Mouse (Mus musculus) myocyte (in vitro differentiated cells): ENCODE data around the gene 2810021J22Rik. TPM values are rescaled to one million over a fixed set of nuclear protein-coding genes. Genes with fewer than 3 reads are reported as not detected.

Source experiments
- H3K27me3 ChIP-seq: one replicate; pipeline ENCODE4 v1.6.1; 2011; ENCODE audit not compliant: control insufficient read depth, insufficient read depth, insufficient read length
- H3K36me3 ChIP-seq: one replicate; pipeline ENCODE4 v1.6.1; 2011; ENCODE audit not compliant: control insufficient read depth, insufficient read depth
- H3K4me2 ChIP-seq: one replicate; pipeline ENCODE4 v1.6.1; 2011; ENCODE audit warnings: low read depth, control low read depth
- H3K4me3 ChIP-seq: one replicate; pipeline ENCODE4 v1.5.1; 2011; ENCODE audit warnings: mild to moderate bottlenecking, control low read depth, moderate library complexity
- H3K79me2 ChIP-seq: one replicate; pipeline ENCODE4 v1.6.1; 2011; ENCODE audit not compliant: control insufficient read depth, insufficient read depth
- H3ac ChIP-seq: one replicate; pipeline ENCODE4 v1.6.1; 2011; ENCODE audit not compliant: control insufficient read depth, insufficient read length
- CEBPB ChIP-seq: IDR thresholded peaks from 2 replicates; pipeline ENCODE4 v1.6.1; 2011; ENCODE audit warnings: mild to moderate bottlenecking, moderate library complexity; ENCODE audit not compliant: poor library complexity, insufficient read depth, severe bottlenecking
- E2F4 ChIP-seq: IDR thresholded peaks from one replicate; pipeline ENCODE4 v1.6.1; 2011; ENCODE audit warnings: mild to moderate bottlenecking, control low read depth, moderate library complexity; ENCODE audit not compliant: insufficient read depth
- MAX ChIP-seq: IDR thresholded peaks from one replicate; pipeline ENCODE4 v1.6.1; 2011; ENCODE audit warnings: low read depth, mild to moderate bottlenecking, control low read depth
- MYOD1 ChIP-seq, 3 experiments: IDR thresholded peaks; one replicate each; pipeline ENCODE4 v1.6.1; 2011; ENCODE audit warnings: control low read depth in 2 of 3, low read depth in 2 of 3, mild to moderate bottlenecking in 2 of 3, moderate library complexity in 1 of 3; ENCODE audit not compliant: insufficient read length in 2 of 3, control insufficient read depth in 1 of 3
- MYOG ChIP-seq, 3 experiments: IDR thresholded peaks; one replicate each; pipeline ENCODE4 v1.6.1; 2011; ENCODE audit warnings: control low read depth in 2 of 3, low read depth in 2 of 3, mild to moderate bottlenecking in 2 of 3; ENCODE audit not compliant: insufficient read length in 2 of 3, control insufficient read depth in 1 of 3, insufficient read depth in 1 of 3
- POLR2A ChIP-seq: IDR thresholded peaks from one replicate; pipeline ENCODE4 v1.6.1; 2011; ENCODE audit warnings: low read depth, mild to moderate bottlenecking, control low read depth, moderate library complexity; ENCODE audit not compliant: insufficient read length
- POLR2AphosphoS2 ChIP-seq: IDR thresholded peaks from one replicate; pipeline ENCODE4 v1.6.1; 2011; ENCODE audit warnings: low read depth, control low read depth; ENCODE audit not compliant: insufficient read length
- REST ChIP-seq: IDR thresholded peaks from one replicate; pipeline ENCODE4 v1.6.1; 2011; ENCODE audit warnings: mild to moderate bottlenecking, control low read depth, moderate library complexity; ENCODE audit not compliant: insufficient read depth, insufficient read length
- SRF ChIP-seq: IDR thresholded peaks from one replicate; pipeline ENCODE4 v1.6.1; 2011; ENCODE audit warnings: low read depth; ENCODE audit not compliant: control insufficient read depth, insufficient read length
- TCF12 ChIP-seq: IDR thresholded peaks from one replicate; pipeline ENCODE4 v1.6.1; 2011; ENCODE audit warnings: mild to moderate bottlenecking, control low read depth; ENCODE audit not compliant: poor library complexity, insufficient read depth, severe bottlenecking
- TCF3 ChIP-seq: IDR thresholded peaks from one replicate; pipeline ENCODE4 v1.6.1; 2011; ENCODE audit warnings: low read depth, control low read depth; ENCODE audit not compliant: insufficient read length
- USF1 ChIP-seq: IDR thresholded peaks from one replicate; pipeline ENCODE4 v1.6.1; 2011; ENCODE audit warnings: low read depth, mild to moderate bottlenecking, control low read depth, moderate library complexity
- polyA plus RNA-seq: library from polyadenylated mRNA; unstranded; fragments of >200 nt; fragmentation: generic; extraction: Trizol; gene quantifications from one replicate; pipeline ENCODE4 v1.2.1, GENCODE M21; 2012; ENCODE audit warnings: missing spikeins

Gene 2810021J22Rik
- polyA plus RNA-seq, 1 experiment: 2.5 TPM

GRCm38 (mm10) chr11:58930254-58930653, 63.2 kb downstream of the 2810021J22Rik start:
- H3K4me3 ChIP-seq: no peak overlapping the region

GRCm38 (mm10) chr11:58931576-58931975, 64.6 kb downstream of the 2810021J22Rik start:
- Histone ChIP-seq H3K4me2 (no peak overlapping the region), H3ac (no peak overlapping the region), H3K4me3 (no peak overlapping the region), H3K79me2 (no peaks in the 10 kb centered on the region), H3K36me3 (peaks cover 7% of the 10 kb centered on the region), H3K27me3 (no peaks in the 10 kb centered on the region)
- TF ChIP-seq POLR2A (no peak), TCF3 (no peak), TCF12 (no peak), USF1 (no peak), POLR2AphosphoS2 (no peak), MYOG (IDR thresholded peaks at IDR 0.05; ENCODE audit: control insufficient read depth in 1 of 3, insufficient read depth in 1 of 3, insufficient read length in 2 of 3, low read depth in 2 of 3) (no peak), CEBPB (no peak), E2F4 (no peak), REST (no peak), MYOD1 (IDR thresholded peaks at IDR 0.05; ENCODE audit: control insufficient read depth in 1 of 3, insufficient read length in 2 of 3, low read depth in 2 of 3) (no peak), SRF (no peak), MAX (no peak)

More at GRCm38 (mm10) chr11:58930254-58930653, 63.2 kb downstream of the 2810021J22Rik start:
- peak; percentile 36 for TF ChIP-seq POLR2AphosphoS2
- no peak for TF ChIP-seq USF1
- no peak overlapping the region for H3K4me2 ChIP-seq
- H3K36me3 ChIP-seq: no peaks in the 10 kb centered on the region
- no peak overlapping the region for H3ac ChIP-seq
- no peaks in the 10 kb centered on the region for H3K79me2 ChIP-seq
- no peaks in the 10 kb centered on the region for H3K27me3 ChIP-seq

Other genes starting within 250 kb of the 2810021J22Rik start
- gene Olfr323, start 236.7 kb upstream of the 2810021J22Rik start, polyA plus RNA-seq: not detected
- gene Trim58, start 226.8 kb upstream of the 2810021J22Rik start, polyA plus RNA-seq: not detected
- not detected for gene Olfr322, start 208.4 kb upstream of the 2810021J22Rik start, polyA plus RNA-seq
- gene Olfr320, start 186.1 kb upstream of the 2810021J22Rik start, polyA plus RNA-seq: not detected
- not detected for gene Olfr319, start 168.1 kb upstream of the 2810021J22Rik start, polyA plus RNA-seq
- not detected for gene Olfr318, start 143.2 kb upstream of the 2810021J22Rik start, polyA plus RNA-seq
- gene Olfr317, start 128.0 kb upstream of the 2810021J22Rik start, polyA plus RNA-seq: not detected
- not detected for gene Olfr316, start 114.5 kb upstream of the 2810021J22Rik start, polyA plus RNA-seq
- not detected for gene Olfr315, start 94.0 kb upstream of the 2810021J22Rik start, polyA plus RNA-seq
- gene Olfr314, start 84.3 kb upstream of the 2810021J22Rik start, polyA plus RNA-seq: not detected
- gene Fam183b, start 65.3 kb upstream of the 2810021J22Rik start, polyA plus RNA-seq: not detected
- gene Olfr313, start 52.2 kb upstream of the 2810021J22Rik start, polyA plus RNA-seq: not detected
- not detected for gene Olfr312, start 38.0 kb upstream of the 2810021J22Rik start, polyA plus RNA-seq
- gene Olfr311, start 28.0 kb upstream of the 2810021J22Rik start, polyA plus RNA-seq: not detected
- 2.0 TPM for gene Gm12258, start 20.1 kb upstream of the 2810021J22Rik start, polyA plus RNA-seq
- gene Zfp39, start 37.0 kb downstream of the 2810021J22Rik start, polyA plus RNA-seq: 0.96 TPM
- not detected for gene Btnl10, start 50.7 kb downstream of the 2810021J22Rik start, polyA plus RNA-seq
- 197 TPM for gene Rnf187, start 71.7 kb downstream of the 2810021J22Rik start, polyA plus RNA-seq
- gene Hist3h2ba, start 81.7 kb downstream of the 2810021J22Rik start, polyA plus RNA-seq: 0.88 TPM
- gene Hist3h2a, start 87.5 kb downstream of the 2810021J22Rik start, polyA plus RNA-seq: 24.4 TPM
- 0.64 TPM for gene Trim17, start 87.5 kb downstream of the 2810021J22Rik start, polyA plus RNA-seq
- 19.3 TPM for gene Trim11, start 110.9 kb downstream of the 2810021J22Rik start, polyA plus RNA-seq